Mouse (Mus musculus): ENCODE measurements around the gene Gm10160.

DNA sequence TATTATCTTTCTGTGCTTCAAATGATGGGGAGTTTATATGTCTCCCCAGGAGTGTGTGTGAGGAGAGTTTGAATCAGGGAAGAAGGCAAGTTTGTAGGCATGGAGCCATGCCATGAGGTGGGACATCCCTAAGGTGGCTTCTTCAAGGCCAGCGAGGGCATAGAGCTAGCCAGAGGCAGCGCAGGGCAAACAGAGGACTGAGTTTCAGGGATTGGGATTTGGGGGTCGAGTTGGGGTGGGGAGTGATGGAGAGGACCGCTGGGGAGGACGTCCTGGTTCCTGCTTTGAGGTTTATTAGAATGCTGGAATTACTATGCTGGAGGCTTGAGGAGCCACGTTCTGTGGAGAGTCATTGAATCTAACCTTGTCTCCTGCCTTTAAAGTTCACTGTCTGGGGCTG is 10.3 kb upstream of the Gm10160 start:
- TF ChIP-seq GATA1 (IDR thresholded peaks at IDR 0.05; ENCODE audit: borderline replicate concordance, low read length) (no peak), FLI1 (IDR thresholded peaks at IDR 0.05; ENCODE audit: low read length) (no peak)

Data from megakaryocyte, embryonic 14.5 days (primary cell).